In the genomic region with DNA sequence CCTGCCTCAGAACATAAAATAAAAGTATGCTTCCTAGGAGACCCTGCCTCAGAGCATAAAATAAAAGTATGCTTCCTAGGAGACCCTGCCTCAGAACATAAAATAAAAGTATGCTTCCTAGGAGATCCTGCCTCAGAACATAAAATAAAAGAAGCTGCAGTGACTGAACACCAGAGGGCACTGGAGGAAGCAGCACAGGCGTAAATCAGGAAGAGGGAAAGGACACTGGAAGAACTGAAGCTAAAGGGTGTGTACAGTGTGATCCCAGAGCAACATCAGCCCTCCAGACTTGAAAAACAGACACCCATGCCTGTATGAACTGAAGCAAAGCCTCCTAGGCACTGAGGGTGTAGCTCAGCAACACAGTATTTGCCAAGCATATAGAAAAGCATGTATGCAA, we compare ENCODE assay signal across 11 mouse cellular contexts. TPM values are rescaled to one million over a fixed set of nuclear protein-coding genes. Genes with fewer than 3 reads are reported as not detected.
A peak's percentile ranks its signal among the peaks of the same experiment; 100 is the strongest.
DNase-seq lines count a peak whose midpoint lies in the region; ATAC-seq and TF ChIP-seq lines count a peak whose summit lies in the region.
"Had no signal": no experiment of that assay in that cellular context is flagged by ENCODE, and none has a peak within 500 bp of the region (broad histone marks: within the 10 kb centered on the region; RNA-seq: fewer than 3 reads in every experiment).

No protein-coding gene starts in this region.

- no peaks in the 10 kb centered on the region for H3K9me3 ChIP-seq in forebrain, postnatal 0 days (ENCODE audit: low read length)
- no peaks in the 10 kb centered on the region for H3K9me3 ChIP-seq in forebrain, embryonic 15.5 days
- H3K9me3 ChIP-seq in limb, embryonic 10.5 days (replicated peaks) = no peaks in the 10 kb centered on the region
- H3K9me3 ChIP-seq: forebrain, embryonic 10.5 days; liver, embryonic 15.5 days; neural tube, embryonic 12.5 days had no signal

- peak; percentile 30 for DNase-seq in forebrain, postnatal 0 days
- peak; percentile 21 for DNase-seq in lung, postnatal 36 days
- DNase-seq in lung, postnatal 10 days = no peak
- no peak for DNase-seq in ovary, postnatal 36 days (ENCODE audit: low spot score)
- no peak for DNase-seq in limb, embryonic 10.5 days (ENCODE audit: low spot score)

- H3K4me1 ChIP-seq in forebrain, postnatal 0 days (ENCODE audit: insufficient read depth) = no peaks in the 10 kb centered on the region
- no peaks in the 10 kb centered on the region for H3K4me1 ChIP-seq in forebrain, embryonic 15.5 days
- no peaks in the 10 kb centered on the region for H3K4me1 ChIP-seq in small intestine, adult 2 months (ENCODE audit: control insufficient read depth, insufficient read depth, insufficient read length, low read length)
- no peaks in the 10 kb centered on the region for H3K4me1 ChIP-seq in limb, embryonic 10.5 days
- H3K4me1 ChIP-seq: forebrain, embryonic 10.5 days; liver, embryonic 15.5 days; neural tube, embryonic 12.5 days had no signal

- WGBS in forebrain, postnatal 0 days = 5% methylated on average over 1 of the region's 1 CpGs
- WGBS in forebrain, embryonic 15.5 days = 21% methylated on average over 1 of the region's 1 CpGs
- 20% methylated on average over 1 of the region's 1 CpGs for WGBS in small intestine, adult 2 months
- WGBS in limb, embryonic 10.5 days = 43% methylated on average over 1 of the region's 1 CpGs

- H3K27me3 ChIP-seq in forebrain, postnatal 0 days (ENCODE audit: insufficient read depth, low read length) = no peaks in the 10 kb centered on the region
- H3K27me3 ChIP-seq in forebrain, embryonic 15.5 days = no peaks in the 10 kb centered on the region
- no peaks in the 10 kb centered on the region for H3K27me3 ChIP-seq in small intestine, adult 2 months (ENCODE audit: control insufficient read depth, insufficient read depth, low read length)
- H3K27me3 ChIP-seq in limb, embryonic 10.5 days (ENCODE audit: low read depth, poor library complexity, severe bottlenecking) = no peaks in the 10 kb centered on the region
- H3K27me3 ChIP-seq: liver, embryonic 15.5 days; neural tube, embryonic 12.5 days had no signal

- no peak overlapping the region for H3K27ac ChIP-seq in forebrain, postnatal 0 days (ENCODE audit: low read depth, low read length)
- H3K27ac ChIP-seq in forebrain, embryonic 15.5 days (replicated peaks) = no peak overlapping the region
- no peak overlapping the region for H3K27ac ChIP-seq in small intestine, adult 2 months (ENCODE audit: insufficient read depth, low read depth, low read length)
- no peak overlapping the region for H3K27ac ChIP-seq in limb, embryonic 10.5 days
- H3K27ac ChIP-seq: forebrain, embryonic 10.5 days; liver, embryonic 15.5 days; neural tube, embryonic 12.5 days had no signal

- peaks cover 22% of the 10 kb centered on the region for H3K36me3 ChIP-seq in forebrain, postnatal 0 days (ENCODE audit: insufficient read depth)
- peaks cover 36% of the 10 kb centered on the region for H3K36me3 ChIP-seq in forebrain, embryonic 15.5 days
- peaks cover 41% of the 10 kb centered on the region for H3K36me3 ChIP-seq in small intestine, adult 2 months (ENCODE audit: control insufficient read depth, insufficient read depth, low read length)
- peaks cover 44% of the 10 kb centered on the region for H3K36me3 ChIP-seq in limb, embryonic 10.5 days

- no peak overlapping the region for H3K4me3 ChIP-seq in forebrain, postnatal 0 days (ENCODE audit: low read depth, low read length)
- no peak overlapping the region for H3K4me3 ChIP-seq in forebrain, embryonic 15.5 days
- H3K4me3 ChIP-seq in small intestine, adult 2 months (ENCODE audit: low read depth, low read length) = no peak overlapping the region
- no peak overlapping the region for H3K4me3 ChIP-seq in limb, embryonic 10.5 days
- H3K4me3 ChIP-seq: forebrain, embryonic 10.5 days; liver, embryonic 15.5 days; neural tube, embryonic 12.5 days had no signal

- no peak overlapping the region for H3K9ac ChIP-seq in forebrain, postnatal 0 days
- no peak overlapping the region for H3K9ac ChIP-seq in forebrain, embryonic 15.5 days (replicated peaks)
- H3K9ac ChIP-seq: liver, embryonic 15.5 days; neural tube, embryonic 12.5 days had no signal

- no peak for ATAC-seq in forebrain, postnatal 0 days
- ATAC-seq in forebrain, embryonic 15.5 days (replicated peaks) = no peak
- ATAC-seq in common myeloid progenitor, adult 5-6 weeks (replicated peaks; ENCODE audit: low read depth, poor library complexity, severe bottlenecking) = peak; percentile 84

- TF ChIP-seq POLR2A in small intestine, adult 2 months (IDR thresholded peaks at IDR 0.05; ENCODE audit: low read depth, low read length) = no peak

- H3K4me2 ChIP-seq in forebrain, postnatal 0 days (ENCODE audit: low read depth) = no peak overlapping the region
- no peak overlapping the region for H3K4me2 ChIP-seq in forebrain, embryonic 15.5 days (replicated peaks)
- H3K4me2 ChIP-seq: liver, embryonic 15.5 days; neural tube, embryonic 12.5 days had no signal

- peak; percentile 67 for TF ChIP-seq CTCF in forebrain, postnatal 0 days (IDR thresholded peaks at IDR 0.05; ENCODE audit: low read depth)
- TF ChIP-seq CTCF in small intestine, adult 2 months (IDR thresholded peaks at IDR 0.05; ENCODE audit: extremely low read depth, insufficient read length, insufficient replicate concordance, low read depth, low read length) = peak; percentile 31; the same call in 1 of the 2 replicates

RNA-seq across cellular contexts. Expression of gene Eapp, which starts 12.5 kb away (rescaled TPM):
- 34.5 and 38.9 TPM in 2 replicates for total RNA-seq in forebrain, postnatal 0 days (2014; rRNA removed)
- 94.9 and 105 TPM in 2 replicates for polyA plus RNA-seq in forebrain, postnatal 0 days (2015; fragmentation: Nextera tagmentation; extraction: Ambion mirVana)
- polyA plus RNA-seq in forebrain, embryonic 15.5 days (2015; fragmentation: Nextera tagmentation; extraction: Ambion mirVana) = 90.8 and 94.2 TPM in 2 replicates
- 55.4 and 62.9 TPM in 2 replicates for total RNA-seq in common myeloid progenitor, adult 5-6 weeks (2017)
- polyA plus RNA-seq in small intestine, adult 2 months (2012; rRNA removed) = 1.3 and 4.4 TPM in 2 replicates
- polyA plus RNA-seq in limb, embryonic 10.5 days (2016; fragmentation: Nextera tagmentation; extraction: Ambion mirVana) = 62.7 and 69.8 TPM in 2 replicates

RNA-seq across cellular contexts. Expression of gene Sptssa, which starts 26.8 kb away (rescaled TPM):
- 70.6 and 78.6 TPM in 2 replicates for total RNA-seq in forebrain, postnatal 0 days (2014; rRNA removed)
- polyA plus RNA-seq in forebrain, postnatal 0 days (2015; fragmentation: Nextera tagmentation; extraction: Ambion mirVana) = 206 TPM in 2 replicates
- 156 and 171 TPM in 2 replicates for polyA plus RNA-seq in forebrain, embryonic 15.5 days (2015; fragmentation: Nextera tagmentation; extraction: Ambion mirVana)
- 150 and 163 TPM in 2 replicates for total RNA-seq in common myeloid progenitor, adult 5-6 weeks (2017)
- 60.7 and 101 TPM in 2 replicates for polyA plus RNA-seq in small intestine, adult 2 months (2012; rRNA removed)
- 130 and 143 TPM in 2 replicates for polyA plus RNA-seq in limb, embryonic 10.5 days (2016; fragmentation: Nextera tagmentation; extraction: Ambion mirVana)

Comparison
In these comparisons a context has a peak if more than half of its experiments do, and no peak if none do; other contexts are left out.
1. DNase-seq: peak in forebrain, postnatal 0 days (single experiment) and lung, postnatal 36 days (single experiment); none in lung, postnatal 10 days (single experiment), ovary, postnatal 36 days (single experiment) and limb, embryonic 10.5 days (single experiment).
2. RNA of gene Eapp, which starts 12.5 kb away (polyA plus RNA-seq): 94.9 to 105 TPM in forebrain, postnatal 0 days, 90.8 to 94.2 TPM in forebrain, embryonic 15.5 days and 62.7 to 69.8 TPM in limb, embryonic 10.5 days; 1.3 to 4.4 TPM in small intestine, adult 2 months; every median in the first group is over 10 times any median in the second.